Mouse (Mus musculus): ENCODE results near the gene Wdr25. TPM values are rescaled to one million over a fixed set of nuclear protein-coding genes. Genes with fewer than 3 reads are reported as not detected.

The Wdr25 gene
- polyA plus RNA-seq, 1 experiment, result 4.6 TPM

DNA sequence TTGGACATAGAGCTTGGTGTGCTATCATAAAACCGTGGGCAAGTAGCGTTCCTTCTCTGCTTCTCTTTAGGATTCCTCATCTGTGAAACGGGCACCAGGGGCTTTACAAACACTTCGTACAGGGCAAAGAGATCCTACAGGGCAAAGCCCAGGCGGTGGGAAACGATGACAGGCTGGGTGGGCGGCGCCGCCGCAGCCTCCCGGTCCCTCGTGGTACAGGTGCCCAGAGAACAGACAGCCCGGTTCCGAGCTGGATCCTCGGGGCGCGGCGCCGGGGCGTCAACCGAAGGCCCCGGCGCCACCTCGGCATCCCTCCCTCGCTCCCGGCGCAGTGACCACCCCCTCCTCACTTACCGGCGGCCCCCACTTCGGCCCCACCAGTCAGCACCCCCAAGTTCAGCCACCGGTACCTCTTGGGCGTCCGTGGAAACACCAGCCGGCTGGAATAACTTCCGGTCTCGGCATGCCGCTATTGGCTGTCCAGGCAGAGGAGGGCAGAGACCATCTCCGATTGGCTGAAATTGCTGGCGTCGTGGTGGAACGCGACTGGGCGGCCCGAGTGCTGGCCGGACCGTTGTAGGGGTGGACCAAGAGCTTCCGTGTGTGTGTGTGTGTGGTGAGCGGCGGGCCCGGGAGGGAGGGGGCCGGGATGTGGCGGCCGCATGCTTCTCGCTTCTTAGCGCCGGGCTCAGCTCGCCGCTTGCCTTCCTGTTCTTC, 442 bp downstream of the Wdr25 start, which contains the start of gene Wars:
Gene Wars, minus strand, starts transcription at position 460 of the 717 bp plus-strand sequence.
- no peak within 1 kb of the TSS for H3K27ac ChIP-seq (ENCODE audit: insufficient read depth, low read depth, low read length)
- no peak for TF ChIP-seq CTCF (IDR thresholded peaks at IDR 0.05; ENCODE audit: low read depth, low read length)
- TF ChIP-seq POLR2A (IDR thresholded peaks at IDR 0.05; ENCODE audit: borderline replicate concordance, low read depth, low read length), result 0 out of 2 replicates have a peak, but pooled peaks have one; percentile 17
- H3K4me1 ChIP-seq (ENCODE audit: control insufficient read depth, insufficient read depth, low read length), result peaks cover 12% of the 10 kb centered on the region; the same call in 1 of the 2 replicates
- H3K4me3 ChIP-seq (ENCODE audit: insufficient read depth, low read length), result peak within 1 kb of the TSS; percentile 79

DNA sequence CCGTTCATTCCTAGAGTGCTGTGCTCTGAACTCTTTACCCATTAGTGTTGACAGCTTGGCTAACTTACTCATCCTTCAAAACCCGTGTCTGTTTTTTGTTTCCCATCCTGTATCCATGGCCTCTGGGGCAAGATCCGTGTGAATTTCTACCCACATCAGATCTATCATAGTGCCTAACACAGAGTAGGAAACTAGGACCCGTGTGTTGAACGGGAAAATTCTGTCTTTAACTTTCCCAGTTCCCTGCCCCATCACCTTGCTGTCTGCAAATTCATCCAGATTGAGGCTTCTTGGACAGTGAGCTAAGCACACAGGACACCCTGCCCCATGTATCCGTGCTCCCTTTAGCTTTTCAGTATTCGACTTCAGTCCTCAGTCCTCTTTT, 993 bp downstream of the Wdr25 start:
- Histone ChIP-seq H3K4me1 (ENCODE audit: control insufficient read depth, insufficient read depth, low read length) (peaks cover 12% of the 10 kb centered on the region; the same call in 1 of the 2 replicates), H3K27ac (ENCODE audit: insufficient read depth, low read depth, low read length) (no peak overlapping the region), H3K4me3 (ENCODE audit: insufficient read depth, low read length) (peak overlapping the region; percentile 65)
- TF ChIP-seq CTCF (IDR thresholded peaks at IDR 0.05; ENCODE audit: low read depth, low read length) (no peak), POLR2A (IDR thresholded peaks at IDR 0.05; ENCODE audit: borderline replicate concordance, low read depth, low read length) (no peak)

GRCm38 (mm10) chr12:108896006-108896405, 2.6 kb downstream of the Wdr25 start:
- H3K4me1 ChIP-seq (ENCODE audit: control insufficient read depth, insufficient read depth, low read length), result peaks cover 12% of the 10 kb centered on the region; the same call in 1 of the 2 replicates

GRCm38 (mm10) chr12:108901346-108901745, 7.9 kb downstream of the Wdr25 start:
- no peaks in the 10 kb centered on the region for H3K4me1 ChIP-seq (ENCODE audit: control insufficient read depth, insufficient read depth, low read length)
- no peak for TF ChIP-seq POLR2A (IDR thresholded peaks at IDR 0.05; ENCODE audit: borderline replicate concordance, low read depth, low read length)
- TF ChIP-seq CTCF (IDR thresholded peaks at IDR 0.05; ENCODE audit: low read depth, low read length), result no peak
- no peak overlapping the region for H3K27ac ChIP-seq (ENCODE audit: insufficient read depth, low read depth, low read length)
- no peak overlapping the region for H3K4me3 ChIP-seq (ENCODE audit: insufficient read depth, low read length)

More at GRCm38 (mm10) chr12:108896006-108896405, 2.6 kb downstream of the Wdr25 start:
- TF ChIP-seq CTCF (IDR thresholded peaks at IDR 0.05; ENCODE audit: low read depth, low read length) (no peak), POLR2A (IDR thresholded peaks at IDR 0.05; ENCODE audit: borderline replicate concordance, low read depth, low read length) (no peak)
- H3K4me3 ChIP-seq (ENCODE audit: insufficient read depth, low read length), result no peak overlapping the region
- no peak overlapping the region for H3K27ac ChIP-seq (ENCODE audit: insufficient read depth, low read depth, low read length)

DNA sequence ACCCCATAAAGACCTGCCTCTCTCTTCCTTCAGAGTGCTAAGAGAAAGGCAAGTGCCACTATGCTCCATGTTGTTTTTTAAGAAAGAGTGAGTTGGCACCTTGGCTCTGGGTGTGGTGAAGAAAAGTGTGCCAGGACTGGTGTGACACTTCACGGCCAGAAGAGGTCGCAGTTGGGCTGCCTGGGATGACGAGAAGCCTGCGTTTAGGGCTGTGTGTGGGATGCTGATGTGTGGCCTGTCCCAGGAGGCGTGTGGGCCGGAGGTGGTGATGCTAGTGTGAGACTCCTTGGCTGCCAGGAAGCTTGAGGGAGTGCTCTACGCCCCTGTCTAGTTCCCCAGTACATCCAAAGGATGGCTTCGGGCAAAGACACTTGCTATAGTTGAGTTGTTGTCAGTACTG, 9.5 kb downstream of the Wdr25 start:
- TF ChIP-seq CTCF (IDR thresholded peaks at IDR 0.05; ENCODE audit: low read depth, low read length), result peak; percentile 58
- no peak for TF ChIP-seq POLR2A (IDR thresholded peaks at IDR 0.05; ENCODE audit: borderline replicate concordance, low read depth, low read length)
- peaks cover 6% of the 10 kb centered on the region; the same call in 1 of the 2 replicates for H3K4me1 ChIP-seq (ENCODE audit: control insufficient read depth, insufficient read depth, low read length)
- no peak overlapping the region for H3K4me3 ChIP-seq (ENCODE audit: insufficient read depth, low read length)
- no peak overlapping the region for H3K27ac ChIP-seq (ENCODE audit: insufficient read depth, low read depth, low read length)

DNA sequence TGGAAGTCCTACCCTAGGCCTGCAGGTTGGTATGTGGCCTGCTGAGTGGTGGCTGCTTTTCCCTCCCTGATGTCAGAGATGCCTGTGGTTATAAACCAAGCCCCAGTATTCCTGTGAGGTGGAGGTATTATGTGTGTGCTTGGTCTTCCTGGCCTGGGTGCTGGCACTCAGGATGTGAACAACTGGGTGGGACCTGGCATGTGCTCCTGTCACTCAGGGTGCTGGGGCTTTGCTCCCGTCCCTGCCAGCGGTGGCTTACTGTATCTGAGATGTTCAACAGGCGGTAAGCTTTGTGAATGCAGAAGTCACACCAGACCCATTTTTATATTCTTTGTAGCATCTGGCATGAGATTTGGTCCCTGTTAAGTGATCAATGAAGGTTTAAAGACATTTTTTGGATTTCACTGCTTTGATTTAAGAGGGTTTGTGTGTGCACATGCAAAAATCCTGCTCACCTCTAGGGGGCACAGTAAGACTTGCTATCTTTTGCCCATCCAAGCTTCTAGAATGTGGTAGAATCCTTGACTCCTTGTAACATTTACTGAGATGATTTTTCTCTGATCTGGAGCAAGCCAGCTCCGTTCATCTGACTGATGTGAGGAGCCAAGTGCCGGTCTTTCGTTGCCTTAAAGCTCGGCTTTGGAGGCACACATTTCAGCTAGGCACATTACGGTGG, 10.3 kb downstream of the Wdr25 start:
- Histone ChIP-seq H3K4me1 (ENCODE audit: control insufficient read depth, insufficient read depth, low read length) (peaks cover 6% of the 10 kb centered on the region; the same call in 1 of the 2 replicates), H3K4me3 (ENCODE audit: insufficient read depth, low read length) (no peak overlapping the region), H3K27ac (ENCODE audit: insufficient read depth, low read depth, low read length) (no peak overlapping the region)
- no peak for TF ChIP-seq CTCF (IDR thresholded peaks at IDR 0.05; ENCODE audit: low read depth, low read length)
- TF ChIP-seq POLR2A (IDR thresholded peaks at IDR 0.05; ENCODE audit: borderline replicate concordance, low read depth, low read length), result no peak

DNA sequence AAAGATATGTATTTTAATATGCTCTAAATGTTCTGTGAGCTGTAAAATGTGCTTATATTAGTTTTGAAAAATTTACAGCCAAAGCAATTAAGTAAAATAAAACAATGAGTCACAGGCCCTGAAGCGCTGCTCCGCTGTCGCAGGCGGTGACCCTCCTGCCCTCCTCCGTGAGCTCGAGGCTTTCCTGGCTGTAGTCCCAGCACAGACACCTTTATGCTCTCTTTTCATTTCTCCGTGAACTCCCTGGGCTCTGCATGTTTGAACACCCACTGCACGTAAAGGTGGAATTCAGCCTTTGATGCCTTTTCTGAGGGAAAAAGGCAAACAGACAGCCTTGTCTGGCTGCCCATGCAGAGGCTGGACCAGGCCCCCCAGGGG, 10.8 kb downstream of the Wdr25 start:
- no peak for TF ChIP-seq POLR2A (IDR thresholded peaks at IDR 0.05; ENCODE audit: borderline replicate concordance, low read depth, low read length)
- no peak for TF ChIP-seq CTCF (IDR thresholded peaks at IDR 0.05; ENCODE audit: low read depth, low read length)
- H3K4me1 ChIP-seq (ENCODE audit: control insufficient read depth, insufficient read depth, low read length), result peaks cover 6% of the 10 kb centered on the region; the same call in 1 of the 2 replicates

DNA sequence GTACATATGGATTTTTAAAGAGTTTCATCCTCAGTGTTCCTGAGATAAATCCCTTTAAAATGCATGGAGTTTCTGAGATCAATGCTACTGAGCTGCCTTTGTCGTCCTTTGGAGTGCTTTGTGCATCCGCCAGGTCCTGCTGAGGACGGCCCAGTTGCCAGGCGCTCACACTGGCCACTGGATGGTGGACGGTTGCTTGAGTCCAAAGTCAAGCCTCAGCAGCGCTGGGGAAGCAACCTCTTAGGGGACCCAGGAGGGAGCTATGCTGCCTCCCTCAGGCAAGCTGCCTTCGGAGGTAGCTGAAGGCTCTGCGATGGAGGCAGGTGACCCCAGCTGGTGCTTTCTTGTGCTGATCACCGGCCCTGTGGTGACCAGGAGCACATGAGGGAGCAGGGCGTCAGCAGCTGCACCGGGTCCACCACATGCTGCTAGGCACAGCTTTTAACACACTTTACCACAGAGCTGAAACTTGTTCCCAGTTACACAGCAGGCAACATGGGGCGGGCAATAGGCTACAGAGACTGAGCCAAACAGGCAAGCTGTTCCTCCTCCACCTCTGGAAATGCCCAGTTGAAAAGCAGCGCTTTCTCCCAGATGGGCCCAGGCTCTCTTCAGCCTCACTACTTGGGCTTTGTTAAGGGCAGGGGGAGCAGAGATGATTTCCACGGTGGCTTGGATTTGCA, 12.3 kb downstream of the Wdr25 start:
- Histone ChIP-seq H3K27ac (ENCODE audit: insufficient read depth, low read depth, low read length) (no peak overlapping the region), H3K4me3 (ENCODE audit: insufficient read depth, low read length) (no peak overlapping the region), H3K4me1 (ENCODE audit: control insufficient read depth, insufficient read depth, low read length) (peaks cover 6% of the 10 kb centered on the region; the same call in 1 of the 2 replicates)
- TF ChIP-seq CTCF (IDR thresholded peaks at IDR 0.05; ENCODE audit: low read depth, low read length) (no peak), POLR2A (IDR thresholded peaks at IDR 0.05; ENCODE audit: borderline replicate concordance, low read depth, low read length) (no peak)

More for the DNA sequence above, 10.8 kb downstream of the Wdr25 start:
- no peak overlapping the region for H3K27ac ChIP-seq (ENCODE audit: insufficient read depth, low read depth, low read length)
- H3K4me3 ChIP-seq (ENCODE audit: insufficient read depth, low read length), result no peak overlapping the region

GRCm38 (mm10) chr12:108906398-108906797, 13.0 kb downstream of the Wdr25 start:
- Histone ChIP-seq H3K4me1 (ENCODE audit: control insufficient read depth, insufficient read depth, low read length) (peaks cover 6% of the 10 kb centered on the region), H3K4me3 (ENCODE audit: insufficient read depth, low read length) (no peak overlapping the region), H3K27ac (ENCODE audit: insufficient read depth, low read depth, low read length) (no peak overlapping the region)
- TF ChIP-seq CTCF (IDR thresholded peaks at IDR 0.05; ENCODE audit: low read depth, low read length), result no peak
- no peak for TF ChIP-seq POLR2A (IDR thresholded peaks at IDR 0.05; ENCODE audit: borderline replicate concordance, low read depth, low read length)

All from bone marrow macrophage, adult 2 months (primary cell).